Mouse (Mus musculus): Measurements from ENCODE around the gene Tmem14a.

DNA sequence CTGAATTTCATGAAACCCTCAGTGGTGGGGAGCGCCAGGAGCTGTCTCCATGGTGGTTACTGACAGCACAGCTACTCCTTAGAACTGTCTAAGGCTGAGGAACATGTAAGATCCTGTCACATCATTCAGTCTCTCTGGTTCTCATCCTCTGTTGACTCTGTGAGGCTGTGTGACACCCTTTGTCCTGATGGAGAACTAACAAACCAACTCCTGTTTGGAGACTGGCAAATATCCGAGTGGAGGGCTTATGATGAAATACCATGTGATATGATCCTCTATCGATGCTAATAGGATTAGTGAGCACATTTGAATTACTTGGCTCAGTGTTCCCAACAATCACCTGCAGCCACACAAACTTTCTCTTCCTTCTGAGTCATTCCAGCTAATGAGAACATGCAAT is 27.8 kb downstream of the Tmem14a start:
- TF ChIP-seq CTCF (IDR thresholded peaks at IDR 0.05; ENCODE audit: extremely low read depth, insufficient read depth, low read length), result no peak
- TF ChIP-seq POLR2A (IDR thresholded peaks at IDR 0.05; ENCODE audit: extremely low read depth, insufficient read depth, low read length), result no peak

All from cortical plate, adult 2 months (tissue).